Mouse (Mus musculus): ENCODE results near the gene Cfap44.

The Cfap44 gene

GRCm38 (mm10) chr16:44394577-44395243, at the start of gene Cfap44:
Cfap44 (plus strand) TSS chr16:44394796.
- DNase-seq, result peak; percentile 85 to 90

- peak; percentile 96 to 97 for DNase-seq
These were observed 47.3 kb upstream of the Cfap44 start, which contains the start of gene Spice1 for GRCm38 (mm10) chr16:44347071-44347901. Spice1 (plus strand) TSS chr16:44347121.

- DNase-seq, result no peak
These were observed 44.7 kb upstream of the Cfap44 start for GRCm38 (mm10) chr16:44349801-44350397.

GRCm38 (mm10) chr16:44356291-44356690, 38.3 kb upstream of the Cfap44 start:
- no peak for DNase-seq

GRCm38 (mm10) chr16:44357571-44358268, 36.9 kb upstream of the Cfap44 start:
- no peak for DNase-seq

GRCm38 (mm10) chr16:44361921-44362890, 32.4 kb upstream of the Cfap44 start:
- DNase-seq, result peak; percentile 60 to 65

GRCm38 (mm10) chr16:44365522-44365921, 29.1 kb upstream of the Cfap44 start:
- no peak for DNase-seq

- DNase-seq, result no peak
These were observed 19.1 kb upstream of the Cfap44 start for GRCm38 (mm10) chr16:44375459-44375858.

- no peak for DNase-seq
These were observed 14.6 kb upstream of the Cfap44 start for GRCm38 (mm10) chr16:44380006-44380405.

- no peak for DNase-seq
These were observed 13.0 kb upstream of the Cfap44 start for GRCm38 (mm10) chr16:44381578-44381977.

GRCm38 (mm10) chr16:44383549-44383948, 11.0 kb upstream of the Cfap44 start:
- peak in 1 of 2 experiments; percentile 23 for DNase-seq

- peak in 1 of 2 experiments; percentile 13 for DNase-seq
These were observed 10.3 kb upstream of the Cfap44 start for GRCm38 (mm10) chr16:44384251-44384650.

GRCm38 (mm10) chr16:44391877-44392548, 2.6 kb upstream of the Cfap44 start:
- peak; percentile 56 to 70 for DNase-seq

GRCm38 (mm10) chr16:44404933-44405332, 10.3 kb downstream of the Cfap44 start:
- no peak for DNase-seq

GRCm38 (mm10) chr16:44407211-44407610, 12.6 kb downstream of the Cfap44 start:
- DNase-seq, result peak; percentile 32 to 60

- DNase-seq, result no peak
These were observed 13.7 kb downstream of the Cfap44 start for GRCm38 (mm10) chr16:44408290-44408689.

- no peak for DNase-seq
These were observed 15.6 kb downstream of the Cfap44 start for GRCm38 (mm10) chr16:44410176-44410575.

GRCm38 (mm10) chr16:44417596-44417995, 23.0 kb downstream of the Cfap44 start:
- peak; percentile 36 to 60 for DNase-seq

- DNase-seq, result no peak
These were observed 27.1 kb downstream of the Cfap44 start for GRCm38 (mm10) chr16:44421735-44422134.

- peak; percentile 11 to 17 for DNase-seq
These were observed 28.9 kb downstream of the Cfap44 start for GRCm38 (mm10) chr16:44423499-44423898.

- DNase-seq, result no peak
These were observed 33.9 kb downstream of the Cfap44 start for GRCm38 (mm10) chr16:44428456-44428855.
